Mouse (Mus musculus): ENCODE measurements at regions not wholly inside any gene's neighbourhood (a gene's known extent, or its start where the extent isn't known, plus 50 kb on each side); places are given as distances from the start of the nearest gene placed in this dataset.

- Histone ChIP-seq H3K4me3 (no peak overlapping the region), H3K4me1 (replicated peaks) (no peaks in the 10 kb centered on the region), H3K27me3 (ENCODE audit: insufficient read depth, poor library complexity, severe bottlenecking) (no peaks in the 10 kb centered on the region), H3K27ac (no peak overlapping the region), H3K36me3 (no peaks in the 10 kb centered on the region), H3K9me3 (no peaks in the 10 kb centered on the region)
- DNase-seq (ENCODE audit: low spot score), result no peak
- 91% methylated on average over 3 of the region's 3 CpGs for WGBS
Observed at GRCm38 (mm10) chr19:28070386-28070785, 59.4 kb upstream of the Rfx3 start.

Measured in hindbrain, embryonic 10.5 days (tissue).